25 mouse cellular contexts compared by ENCODE assay signal in genomic region chr2:75248251-75248650, GRCm38 (mm10).
DNase-seq lines count a peak whose midpoint lies in the region; ATAC-seq and TF ChIP-seq lines count a peak whose summit lies in the region.
"Had no signal": no experiment of that assay in that cellular context is flagged by ENCODE, and none has a peak within 500 bp of the region (broad histone marks: within the 10 kb centered on the region; RNA-seq: fewer than 3 reads in every experiment).

No protein-coding gene starts in this region.

- H3K4me2 ChIP-seq in hindbrain, embryonic 13.5 days, result no peak overlapping the region
- H3K4me2 ChIP-seq in hindbrain, embryonic 12.5 days (replicated peaks), result no peak overlapping the region
- H3K4me2 ChIP-seq in lung, embryonic 14.5 days, result no peak overlapping the region
- H3K4me2 ChIP-seq: embryonic facial prominence, embryonic 13.5 days; limb, embryonic 12.5 days; liver, embryonic 15.5 days; lung, embryonic 15.5 days; midbrain, embryonic 11.5 days; neural tube, embryonic 15.5 days had no signal

- H3K27ac ChIP-seq in hindbrain, embryonic 13.5 days, result 0 out of 2 replicates have a peak overlapping the region, but pooled peaks have one; percentile 4
- H3K27ac ChIP-seq in hindbrain, embryonic 12.5 days, result no peak overlapping the region
- no peak overlapping the region for H3K27ac ChIP-seq in lung, embryonic 14.5 days (ENCODE audit: low read depth)
- H3K27ac ChIP-seq: embryonic facial prominence, embryonic 13.5 days; hindbrain, embryonic 10.5 days; limb, embryonic 12.5 days; liver, embryonic 15.5 days; lung, embryonic 15.5 days; neural tube, embryonic 15.5 days had no signal

- no peak for ATAC-seq in hindbrain, embryonic 13.5 days (ENCODE audit: low FRiP score)
- ATAC-seq in hindbrain, embryonic 12.5 days (ENCODE audit: low FRiP score), result no peak
- ATAC-seq in lung, embryonic 14.5 days (ENCODE audit: insufficient read depth), result no peak
- ATAC-seq: intestine, postnatal 0 days had no signal

- H3K27me3 ChIP-seq in hindbrain, embryonic 13.5 days, result no peaks in the 10 kb centered on the region
- H3K27me3 ChIP-seq in hindbrain, embryonic 12.5 days, result no peaks in the 10 kb centered on the region
- no peaks in the 10 kb centered on the region for H3K27me3 ChIP-seq in lung, embryonic 14.5 days (ENCODE audit: insufficient read depth, low read length)
- H3K27me3 ChIP-seq: CH12.LX; embryonic facial prominence, embryonic 13.5 days; liver, embryonic 15.5 days; lung, embryonic 15.5 days; neural tube, embryonic 15.5 days had no signal

- peak; percentile 45 for DNase-seq in lung, embryonic 14.5 days
- DNase-seq in lung, postnatal 36 days, result no peak
- peak; percentile 17 for DNase-seq in NIH3T3 (ENCODE audit: low read depth)
- DNase-seq in brain, adult 2 months (ENCODE audit: low read depth, low spot score), result peak; percentile 26
- no peak for DNase-seq in urinary bladder, postnatal 25 days (ENCODE audit: low spot score)
- DNase-seq: adrenal gland, postnatal 10 days; cerebellum, adult 18-20 months; cerebellum, postnatal 10 days; gastrocnemius, postnatal 10 days; heart, postnatal 14 days; retina, postnatal 1 day; right cerebral cortex, postnatal 25 days; spleen, adult 18-20 months; thymus, postnatal 14 days had no signal

- no peaks in the 10 kb centered on the region for H3K9me3 ChIP-seq in hindbrain, embryonic 13.5 days
- H3K9me3 ChIP-seq in hindbrain, embryonic 12.5 days (replicated peaks), result no peaks in the 10 kb centered on the region
- H3K9me3 ChIP-seq in lung, embryonic 14.5 days (ENCODE audit: low read depth, low read length), result no peaks in the 10 kb centered on the region
- H3K9me3 ChIP-seq: embryonic facial prominence, embryonic 13.5 days; hindbrain, embryonic 10.5 days; limb, embryonic 12.5 days; liver, embryonic 15.5 days; lung, embryonic 15.5 days; neural tube, embryonic 15.5 days had no signal

- H3K9ac ChIP-seq in hindbrain, embryonic 13.5 days, result no peak overlapping the region
- no peak overlapping the region for H3K9ac ChIP-seq in hindbrain, embryonic 12.5 days
- no peak overlapping the region for H3K9ac ChIP-seq in lung, embryonic 14.5 days
- H3K9ac ChIP-seq: embryonic facial prominence, embryonic 13.5 days; limb, embryonic 12.5 days; liver, embryonic 15.5 days; lung, embryonic 15.5 days; neural tube, embryonic 15.5 days had no signal

- H3K4me3 ChIP-seq in hindbrain, embryonic 13.5 days, result no peak overlapping the region
- H3K4me3 ChIP-seq in hindbrain, embryonic 12.5 days, result no peak overlapping the region
- H3K4me3 ChIP-seq in lung, embryonic 14.5 days (ENCODE audit: low read depth, low read length), result no peak overlapping the region
- H3K4me3 ChIP-seq: embryonic facial prominence, embryonic 13.5 days; hindbrain, embryonic 10.5 days; limb, embryonic 12.5 days; liver, embryonic 15.5 days; lung, embryonic 15.5 days; neural tube, embryonic 15.5 days had no signal

- H3K4me1 ChIP-seq in hindbrain, embryonic 13.5 days (replicated peaks), result peaks cover 32% of the 10 kb centered on the region
- H3K4me1 ChIP-seq in hindbrain, embryonic 12.5 days, result peaks cover 21% of the 10 kb centered on the region
- no peaks in the 10 kb centered on the region for H3K4me1 ChIP-seq in lung, embryonic 14.5 days (ENCODE audit: insufficient read depth)
- H3K4me1 ChIP-seq: embryonic facial prominence, embryonic 13.5 days; liver, embryonic 15.5 days had no signal

- TF ChIP-seq CTCF in lung, embryonic 14.5 days (IDR thresholded peaks at IDR 0.05; ENCODE audit: low read depth), result no peak

- H3K36me3 ChIP-seq in hindbrain, embryonic 13.5 days, result no peaks in the 10 kb centered on the region
- no peaks in the 10 kb centered on the region for H3K36me3 ChIP-seq in hindbrain, embryonic 12.5 days
- H3K36me3 ChIP-seq in lung, embryonic 14.5 days (ENCODE audit: insufficient read depth), result no peaks in the 10 kb centered on the region
- H3K36me3 ChIP-seq: embryonic facial prominence, embryonic 13.5 days; hindbrain, embryonic 10.5 days; limb, embryonic 12.5 days; liver, embryonic 15.5 days; lung, embryonic 15.5 days; neural tube, embryonic 15.5 days had no signal

- 35% methylated on average over 5 of the region's 5 CpGs for WGBS in hindbrain, embryonic 13.5 days
- 49% methylated on average over 5 of the region's 5 CpGs for WGBS in hindbrain, embryonic 12.5 days
- 33% methylated on average over 5 of the region's 5 CpGs for WGBS in lung, embryonic 14.5 days

Comparison
In these comparisons a context has a peak if more than half of its experiments do, and no peak if none do; other contexts are left out.
1. DNase-seq: peak in lung, embryonic 14.5 days (single experiment), NIH3T3 (single experiment) and brain, adult 2 months (single experiment); none in lung, postnatal 36 days (single experiment) and urinary bladder, postnatal 25 days (single experiment).